Mouse (Mus musculus): ENCODE data around the gene Ttc3. TPM values are rescaled to one million over a fixed set of nuclear protein-coding genes. Genes with fewer than 3 reads are reported as not detected.

Gene Ttc3
- polyA plus RNA-seq, 1 experiment from 2014 or later, result 213 TPM

DNA sequence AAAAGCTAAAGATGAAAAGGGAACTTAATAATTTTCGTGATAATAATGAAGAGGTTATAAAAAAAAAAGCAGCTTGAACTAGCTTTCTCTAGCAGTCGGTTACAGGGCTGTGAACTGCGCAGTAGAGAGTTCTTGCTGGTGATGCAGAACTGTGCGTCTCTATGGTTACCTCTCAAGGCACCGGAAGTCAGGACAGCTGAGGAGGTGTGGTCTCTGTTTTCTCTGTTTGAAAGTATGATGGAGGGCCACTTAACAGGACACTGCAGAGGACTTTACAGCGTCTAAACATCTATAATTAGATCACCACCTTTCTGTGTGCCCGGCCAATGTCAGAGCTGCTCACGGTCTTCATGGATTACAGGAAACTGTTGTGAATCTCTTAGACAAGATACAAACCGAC is 16.0 kb upstream of the Ttc3 start:
- no peaks in the 10 kb centered on the region for H3K36me3 ChIP-seq (ENCODE audit: control insufficient read depth, insufficient read depth, low read length)
- H3K4me3 ChIP-seq (ENCODE audit: low read depth, low read length), result no peak overlapping the region
- no peaks in the 10 kb centered on the region for H3K4me1 ChIP-seq (ENCODE audit: control insufficient read depth, insufficient read depth, low read length)
- no peak overlapping the region for H3K27ac ChIP-seq (ENCODE audit: low read depth, low read length)
- ATAC-seq (replicated peaks; ENCODE audit: insufficient number of reproducible peaks, low FRiP score, low TSS enrichment), result no peak; the same call in 1 of the 2 replicates
- no peaks in the 10 kb centered on the region for H3K9me3 ChIP-seq (replicated peaks; ENCODE audit: control insufficient read depth, low read length)
- no peak overlapping the region for H3K4me2 ChIP-seq
- H3K27me3 ChIP-seq (ENCODE audit: control insufficient read depth, insufficient read depth, low read length), result no peaks in the 10 kb centered on the region
- 30% methylated on average over 9 of the region's 9 CpGs for WGBS (ENCODE audit: insufficient replicate concordance)
- H3K9ac ChIP-seq (ENCODE audit: low read depth, low read length), result no peak overlapping the region

DNA sequence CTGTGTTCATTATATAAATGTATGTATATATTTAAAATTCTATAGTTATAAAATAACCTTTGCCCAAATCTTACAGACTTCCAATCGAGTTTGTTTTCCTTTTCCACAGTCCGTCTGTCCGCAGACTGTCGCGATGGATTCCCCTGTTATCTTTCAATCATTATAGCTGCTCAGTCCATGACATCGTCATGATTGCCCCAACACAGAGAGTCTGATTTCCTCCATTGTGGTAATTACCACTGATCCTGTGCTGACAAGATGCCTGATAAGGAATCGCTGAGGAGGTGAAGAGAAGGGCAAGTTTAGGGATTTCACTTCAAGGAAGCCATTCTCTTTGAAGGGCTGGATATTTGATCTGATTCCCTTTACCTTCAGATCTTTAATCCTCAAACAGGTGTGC is 14.4 kb upstream of the Ttc3 start:
- H3K36me3 ChIP-seq (ENCODE audit: control insufficient read depth, insufficient read depth, low read length), result no peaks in the 10 kb centered on the region
- no peak for ATAC-seq (replicated peaks; ENCODE audit: insufficient number of reproducible peaks, low FRiP score, low TSS enrichment)
- H3K4me1 ChIP-seq (ENCODE audit: control insufficient read depth, insufficient read depth, low read length), result no peaks in the 10 kb centered on the region
- no peak overlapping the region for H3K4me2 ChIP-seq
- no peak overlapping the region for H3K4me3 ChIP-seq (ENCODE audit: low read depth, low read length)
- H3K9me3 ChIP-seq (replicated peaks; ENCODE audit: control insufficient read depth, low read length), result no peaks in the 10 kb centered on the region
- 42% methylated on average over 7 of the region's 7 CpGs for WGBS (ENCODE audit: insufficient replicate concordance)
- no peaks in the 10 kb centered on the region for H3K27me3 ChIP-seq (ENCODE audit: control insufficient read depth, insufficient read depth, low read length)
- H3K9ac ChIP-seq (ENCODE audit: low read depth, low read length), result no peak overlapping the region
- H3K27ac ChIP-seq (ENCODE audit: low read depth, low read length), result no peak overlapping the region

DNA sequence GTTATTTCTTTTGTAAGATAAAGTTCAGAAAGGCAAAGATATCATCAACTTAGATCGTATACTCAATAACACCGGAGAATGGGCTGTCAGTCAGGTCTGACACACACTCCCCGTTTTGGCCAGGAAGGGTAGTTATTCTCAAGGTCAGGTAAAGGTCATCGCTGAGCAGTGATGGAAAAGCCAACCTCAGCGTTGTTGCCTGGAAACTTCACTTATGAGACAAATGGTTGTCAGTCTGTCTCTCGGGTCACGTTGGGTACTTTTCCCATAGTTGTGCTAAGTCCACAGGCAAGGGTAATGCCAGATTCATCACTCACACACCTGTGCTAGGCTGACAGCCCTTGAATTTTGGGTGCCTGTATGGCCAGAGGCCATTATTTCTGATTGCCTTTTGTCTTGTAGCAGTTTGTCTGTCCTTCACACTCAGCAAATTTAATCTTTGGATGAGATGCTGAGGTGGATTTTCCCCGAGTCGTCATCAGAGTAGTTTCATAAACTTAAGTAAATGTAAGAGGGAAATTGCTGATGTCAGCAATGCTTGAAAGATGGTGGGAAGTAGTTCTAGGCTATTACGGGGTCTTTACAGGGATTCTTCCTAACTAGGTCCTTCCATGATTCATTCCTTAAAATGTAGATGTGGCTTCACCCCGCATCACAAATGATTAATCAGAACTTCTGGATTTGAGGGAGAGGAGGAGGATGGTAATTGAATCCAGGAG is 13.5 kb upstream of the Ttc3 start:
- Histone ChIP-seq H3K4me2 (no peak overlapping the region), H3K9me3 (replicated peaks; ENCODE audit: control insufficient read depth, low read length) (no peaks in the 10 kb centered on the region), H3K4me1 (ENCODE audit: control insufficient read depth, insufficient read depth, low read length) (peaks cover 2% of the 10 kb centered on the region; the same call in 1 of the 2 replicates), H3K4me3 (ENCODE audit: low read depth, low read length) (no peak overlapping the region), H3K27me3 (ENCODE audit: control insufficient read depth, insufficient read depth, low read length) (no peaks in the 10 kb centered on the region), H3K27ac (ENCODE audit: low read depth, low read length) (no peak overlapping the region), H3K36me3 (ENCODE audit: control insufficient read depth, insufficient read depth, low read length) (no peaks in the 10 kb centered on the region), H3K9ac (ENCODE audit: low read depth, low read length) (no peak overlapping the region)
- no peak for ATAC-seq (replicated peaks; ENCODE audit: insufficient number of reproducible peaks, low FRiP score, low TSS enrichment)
- WGBS (ENCODE audit: insufficient replicate concordance), result 66% methylated on average over 11 of the region's 11 CpGs

GRCm38 (mm10) chr16:94358091-94358490 is 12.3 kb upstream of the Ttc3 start:
- Histone ChIP-seq H3K36me3 (ENCODE audit: control insufficient read depth, insufficient read depth, low read length) (no peaks in the 10 kb centered on the region), H3K4me2 (no peak overlapping the region), H3K4me3 (ENCODE audit: low read depth, low read length) (no peak overlapping the region), H3K27me3 (ENCODE audit: control insufficient read depth, insufficient read depth, low read length) (no peaks in the 10 kb centered on the region), H3K9ac (ENCODE audit: low read depth, low read length) (no peak overlapping the region), H3K9me3 (replicated peaks; ENCODE audit: control insufficient read depth, low read length) (no peaks in the 10 kb centered on the region), H3K4me1 (ENCODE audit: control insufficient read depth, insufficient read depth, low read length) (peaks cover 8% of the 10 kb centered on the region; the same call in 1 of the 2 replicates), H3K27ac (ENCODE audit: low read depth, low read length) (no peak overlapping the region)
- 70% methylated on average over 3 of the region's 3 CpGs for WGBS (ENCODE audit: insufficient replicate concordance)
- ATAC-seq (replicated peaks; ENCODE audit: insufficient number of reproducible peaks, low FRiP score, low TSS enrichment), result no peak

GRCm38 (mm10) chr16:94360578-94361350 is 9.7 kb upstream of the Ttc3 start:
- no peak for ATAC-seq (replicated peaks; ENCODE audit: insufficient number of reproducible peaks, low FRiP score, low TSS enrichment)
- no peaks in the 10 kb centered on the region for H3K36me3 ChIP-seq (ENCODE audit: control insufficient read depth, insufficient read depth, low read length)
- no peak overlapping the region for H3K4me2 ChIP-seq
- H3K9ac ChIP-seq (ENCODE audit: low read depth, low read length), result no peak overlapping the region
- 83% methylated on average over 13 of the region's 13 CpGs for WGBS (ENCODE audit: insufficient replicate concordance)
- peaks cover 8% of the 10 kb centered on the region; the same call in 1 of the 2 replicates for H3K4me1 ChIP-seq (ENCODE audit: control insufficient read depth, insufficient read depth, low read length)
- no peaks in the 10 kb centered on the region for H3K9me3 ChIP-seq (replicated peaks; ENCODE audit: control insufficient read depth, low read length)
- no peak overlapping the region for H3K4me3 ChIP-seq (ENCODE audit: low read depth, low read length)
- H3K27ac ChIP-seq (ENCODE audit: low read depth, low read length), result no peak overlapping the region
- H3K27me3 ChIP-seq (ENCODE audit: control insufficient read depth, insufficient read depth, low read length), result no peaks in the 10 kb centered on the region

DNA sequence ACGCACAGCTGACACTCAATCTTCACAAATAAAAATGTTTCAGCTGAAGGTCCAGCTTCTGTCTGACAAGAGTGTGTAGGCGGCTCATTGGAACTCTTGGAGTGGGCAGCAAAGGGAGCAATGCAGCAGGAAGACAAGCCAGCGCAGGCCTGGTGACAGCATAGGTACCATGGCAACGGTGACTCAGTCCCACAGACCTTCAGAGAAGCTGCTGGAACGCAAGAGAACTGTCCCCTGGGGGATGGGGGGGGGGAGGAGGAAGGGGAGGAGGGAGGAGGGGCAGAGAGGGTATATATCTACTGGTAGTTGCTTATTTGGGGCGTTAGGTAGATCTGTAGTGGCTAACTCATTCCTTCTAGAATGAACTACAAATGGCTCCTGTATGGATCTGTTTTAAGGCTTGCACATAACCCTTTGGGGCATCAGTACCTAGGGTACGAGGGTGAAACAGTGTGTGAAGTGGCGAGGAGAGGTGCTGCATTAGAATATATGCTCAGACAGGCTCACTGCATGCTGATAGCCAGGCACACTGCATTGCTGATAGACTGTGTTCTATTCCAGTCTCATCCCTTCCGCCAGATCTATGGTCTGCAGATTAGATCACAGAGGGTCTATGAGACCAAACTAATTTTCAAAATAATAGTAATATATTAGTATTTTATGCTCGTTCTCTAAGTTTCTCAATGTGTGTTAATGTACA is 8.1 kb upstream of the Ttc3 start:
- 38% methylated on average over 10 of the region's 10 CpGs for WGBS (ENCODE audit: insufficient replicate concordance)

GRCm38 (mm10) chr16:94363814-94364213 is 6.6 kb upstream of the Ttc3 start:
- Histone ChIP-seq H3K4me1 (ENCODE audit: control insufficient read depth, insufficient read depth, low read length) (peaks cover 8% of the 10 kb centered on the region; the same call in 1 of the 2 replicates), H3K27me3 (ENCODE audit: control insufficient read depth, insufficient read depth, low read length) (no peaks in the 10 kb centered on the region), H3K9me3 (replicated peaks; ENCODE audit: control insufficient read depth, low read length) (no peaks in the 10 kb centered on the region), H3K27ac (ENCODE audit: low read depth, low read length) (no peak overlapping the region), H3K9ac (ENCODE audit: low read depth, low read length) (no peak overlapping the region), H3K4me3 (ENCODE audit: low read depth, low read length) (no peak overlapping the region), H3K4me2 (no peak overlapping the region), H3K36me3 (ENCODE audit: control insufficient read depth, insufficient read depth, low read length) (no peaks in the 10 kb centered on the region)
- no peak for ATAC-seq (replicated peaks; ENCODE audit: insufficient number of reproducible peaks, low FRiP score, low TSS enrichment)
- WGBS (ENCODE audit: insufficient replicate concordance), result 79% methylated on average over 4 of the region's 4 CpGs

More for the DNA sequence above, 8.1 kb upstream of the Ttc3 start:
- H3K9me3 ChIP-seq (replicated peaks; ENCODE audit: control insufficient read depth, low read length), result no peaks in the 10 kb centered on the region
- no peaks in the 10 kb centered on the region for H3K27me3 ChIP-seq (ENCODE audit: control insufficient read depth, insufficient read depth, low read length)
- H3K4me1 ChIP-seq (ENCODE audit: control insufficient read depth, insufficient read depth, low read length), result peaks cover 8% of the 10 kb centered on the region; the same call in 1 of the 2 replicates
- no peaks in the 10 kb centered on the region for H3K36me3 ChIP-seq (ENCODE audit: control insufficient read depth, insufficient read depth, low read length)
- H3K4me2 ChIP-seq, result peak overlapping the region; percentile 22; the same call in 1 of the 2 replicates
- peak overlapping the region; percentile 71 for H3K27ac ChIP-seq (ENCODE audit: low read depth, low read length)
- ATAC-seq (replicated peaks; ENCODE audit: insufficient number of reproducible peaks, low FRiP score, low TSS enrichment), result 0 out of 2 replicates have a peak, but pooled peaks have one; percentile 55
- no peak overlapping the region for H3K4me3 ChIP-seq (ENCODE audit: low read depth, low read length)
- H3K9ac ChIP-seq (ENCODE audit: low read depth, low read length), result no peak overlapping the region

DNA sequence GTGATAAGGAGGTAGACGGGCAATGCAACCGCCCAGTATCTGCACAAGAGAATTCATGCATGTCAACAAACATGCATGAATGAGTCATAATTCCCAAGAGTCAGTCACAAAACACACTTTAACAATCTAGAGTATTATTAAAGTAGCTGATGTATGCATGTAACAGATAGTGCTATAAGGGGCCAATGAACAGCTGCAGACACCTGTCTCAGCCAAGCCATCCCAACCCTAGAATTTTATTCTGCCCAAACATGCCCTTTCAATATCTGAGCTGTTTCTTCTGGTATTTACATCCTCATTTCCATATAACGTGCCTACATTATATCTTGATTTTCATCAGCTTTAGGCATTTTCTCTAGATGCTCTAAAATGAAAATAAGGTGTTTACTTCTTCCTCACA is 5.0 kb upstream of the Ttc3 start:
- Histone ChIP-seq H3K27me3 (ENCODE audit: control insufficient read depth, insufficient read depth, low read length) (no peaks in the 10 kb centered on the region), H3K4me3 (ENCODE audit: low read depth, low read length) (no peak overlapping the region), H3K9me3 (replicated peaks; ENCODE audit: control insufficient read depth, low read length) (no peaks in the 10 kb centered on the region), H3K9ac (ENCODE audit: low read depth, low read length) (no peak overlapping the region), H3K36me3 (ENCODE audit: control insufficient read depth, insufficient read depth, low read length) (no peaks in the 10 kb centered on the region), H3K27ac (ENCODE audit: low read depth, low read length) (no peak overlapping the region), H3K4me2 (no peak overlapping the region), H3K4me1 (ENCODE audit: control insufficient read depth, insufficient read depth, low read length) (peaks cover 18% of the 10 kb centered on the region)
- 88% methylated on average over 3 of the region's 3 CpGs for WGBS (ENCODE audit: insufficient replicate concordance)
- ATAC-seq (replicated peaks; ENCODE audit: insufficient number of reproducible peaks, low FRiP score, low TSS enrichment), result no peak
